In the genomic region with DNA sequence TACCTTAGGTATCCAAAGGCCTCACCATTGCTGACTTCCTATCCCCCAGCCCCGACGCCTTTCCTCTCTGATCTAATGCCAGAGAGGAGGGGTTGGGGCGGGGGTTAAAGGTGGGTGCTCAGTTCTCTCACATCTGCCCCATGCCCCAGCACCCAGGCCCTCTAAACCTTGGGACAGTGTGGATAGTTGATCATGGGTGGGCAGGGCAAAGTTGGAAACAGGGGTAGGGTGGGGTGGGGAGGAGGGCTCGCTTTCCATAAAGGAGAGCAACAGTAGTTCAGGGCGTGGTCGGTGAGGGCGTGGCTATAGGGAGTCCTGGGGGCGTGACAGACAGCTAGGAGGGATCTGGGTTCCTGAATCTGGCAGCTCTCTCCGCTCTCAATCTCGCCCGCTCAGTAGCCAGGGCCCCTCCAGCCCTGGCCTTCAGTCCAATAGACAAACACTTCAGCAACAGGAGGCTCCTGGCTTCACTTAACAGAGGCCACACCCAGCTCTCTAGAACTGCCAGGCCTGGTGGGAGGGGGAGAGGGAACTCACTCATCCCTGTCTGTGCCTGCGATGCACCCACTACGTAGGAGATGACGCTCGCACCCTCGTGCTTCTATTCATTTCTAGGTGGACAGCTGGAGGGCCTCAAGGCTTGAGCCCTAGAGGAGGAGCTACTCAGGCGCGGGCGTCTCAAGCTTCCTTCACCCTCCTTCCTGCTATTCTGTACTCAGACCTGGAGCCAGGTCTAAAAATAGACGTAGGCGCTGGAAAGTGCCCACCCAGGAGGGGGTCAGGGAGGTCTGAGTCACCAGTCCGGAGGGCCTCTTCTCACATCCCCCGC, we compare ENCODE assay signal across 9 mouse cellular contexts. TPM values are rescaled to one million over a fixed set of nuclear protein-coding genes. Genes with fewer than 3 reads are reported as not detected.
DNase-seq lines count a peak whose midpoint lies in the region; ATAC-seq and TF ChIP-seq lines count a peak whose summit lies in the region.
"Had no signal": no experiment of that assay in that cellular context is flagged by ENCODE, and none has a peak within 500 bp of the region (broad histone marks: within the 10 kb centered on the region; RNA-seq: fewer than 3 reads in every experiment).

No protein-coding gene starts in this region.

- no peak overlapping the region; the same call in 1 of the 2 replicates for H3K9ac ChIP-seq in forebrain, postnatal 0 days
- H3K9ac ChIP-seq: midbrain, embryonic 12.5 days had no signal

- 15% methylated on average over 23 of the region's 23 CpGs for WGBS in forebrain, postnatal 0 days

- in situ Hi-C loops in Patski (cut with MboI; ENCODE audit: low pct_unique_long_range_greater_than_20kb) = loop anchor here (5.0 kb wide), 2 partner anchors 41 to 151 kb away; no protein-coding TSS in a partner anchor

- ATAC-seq in Patski = peak; percentile 95
- ATAC-seq in forebrain, postnatal 0 days = peak; percentile 42
- ATAC-seq in inflammation-experienced regulatory T-cells, adult 6 months = no peak

- POLR2A ChIA-PET in Patski (lab: Charles Lee) = interaction anchor here (0.7 to 1.3 kb wide), 2 partner anchors 16 to 127 kb away, joined by 3 read pairs; no protein-coding TSS in a partner anchor

- no peaks in the 10 kb centered on the region for H3K27me3 ChIP-seq in Patski
- no peaks in the 10 kb centered on the region for H3K27me3 ChIP-seq in forebrain, postnatal 0 days (ENCODE audit: insufficient read depth, low read length)

- H3K9me3 ChIP-seq in forebrain, postnatal 0 days (ENCODE audit: low read length) = no peaks in the 10 kb centered on the region
- H3K9me3 ChIP-seq: midbrain, embryonic 12.5 days had no signal

- no peak overlapping the region; the same call in 1 of the 2 replicates for H3K4me2 ChIP-seq in forebrain, postnatal 0 days (ENCODE audit: low read depth)
- H3K4me2 ChIP-seq: midbrain, embryonic 12.5 days had no signal

- no peak overlapping the region for H3K4me3 ChIP-seq in forebrain, postnatal 0 days (ENCODE audit: low read depth, low read length)
- H3K4me3 ChIP-seq: midbrain, embryonic 12.5 days had no signal

- no peak overlapping the region for H3K27ac ChIP-seq in forebrain, postnatal 0 days (ENCODE audit: low read depth, low read length)
- H3K27ac ChIP-seq: midbrain, embryonic 12.5 days had no signal

- intact Hi-C loops in left cerebral cortex, postnatal 25 days (cut with DNase I) = loop anchor here (1.0 kb wide), 1 partner anchor 52 kb away; no protein-coding TSS in a partner anchor

- no peak for TF ChIP-seq CTCF in Patski (IDR thresholded peaks at IDR 0.05)
- TF ChIP-seq CTCF in forebrain, postnatal 0 days (IDR thresholded peaks at IDR 0.05; ENCODE audit: low read depth) = no peak

- peaks cover 12% of the 10 kb centered on the region; the same call in 1 of the 2 replicates for H3K4me1 ChIP-seq in forebrain, postnatal 0 days (ENCODE audit: insufficient read depth)

- DNase-seq in Patski (ENCODE audit: low read depth, low spot score) = peak; percentile 91
- DNase-seq in cerebellum, adult 18-20 months = peak; percentile 39 to 41
- DNase-seq in forebrain, postnatal 0 days = peak; percentile 35
- DNase-seq in heart, postnatal 4 days = peak; percentile 75
- DNase-seq in left cerebral cortex, postnatal 25 days (ENCODE audit: low spot score in 2 of 2) = peak; percentile 60 to 93
- DNase-seq in neural tube, embryonic 10.5 days (ENCODE audit: extremely low spot score, low spot score) = peak; percentile 26
- DNase-seq in urinary bladder, postnatal 14 days (ENCODE audit: low spot score) = peak; percentile 84

- no peaks in the 10 kb centered on the region for H3K36me3 ChIP-seq in forebrain, postnatal 0 days (ENCODE audit: insufficient read depth)
- H3K36me3 ChIP-seq: midbrain, embryonic 12.5 days had no signal

- CTCF ChIA-PET in Patski (lab: Charles Lee) = interaction anchor here (0.8 to 2.4 kb wide), 6 partner anchors 15 to 81 kb away, joined by 3 to 29 read pairs (median 4); no protein-coding TSS in a partner anchor

RNA-seq across cellular contexts. Expression of a gene that starts 10.9 kb away (rescaled TPM):
- 0.67 TPM for polyA plus RNA-seq in Patski (2021)
- 21.8 and 29.7 TPM in 2 replicates for total RNA-seq in forebrain, postnatal 0 days (2014; rRNA removed)
- 6.8 and 7.5 TPM in 2 replicates for polyA plus RNA-seq in forebrain, postnatal 0 days (2015; fragmentation: Nextera tagmentation; extraction: Ambion mirVana)
- total RNA-seq in heart, postnatal 4 days (2021) = 10 to 100 TPM; 33.1 to 34.7 TPM
- total RNA-seq in left cerebral cortex, postnatal 25 days (2021) = 10 to 100 TPM; 15.1 to 15.7 TPM
- polyA plus RNA-seq in inflammation-experienced regulatory T-cells, adult 6 months (2017; shearing (Covaris generic)) = not detected

RNA-seq across cellular contexts. Expression of a gene that starts 52.1 kb away (rescaled TPM):
- 3.4 TPM for polyA plus RNA-seq in Patski (2021)
- total RNA-seq in forebrain, postnatal 0 days (2014; rRNA removed) = 195 and 216 TPM in 2 replicates
- 15.8 and 18.3 TPM in 2 replicates for polyA plus RNA-seq in forebrain, postnatal 0 days (2015; fragmentation: Nextera tagmentation; extraction: Ambion mirVana)
- 1 to 10 TPM; 5.5 to 6.6 TPM for total RNA-seq in heart, postnatal 4 days (2021)
- 100 to 1,000 TPM; 377 to 394 TPM for total RNA-seq in left cerebral cortex, postnatal 25 days (2021)
- polyA plus RNA-seq in inflammation-experienced regulatory T-cells, adult 6 months (2017; shearing (Covaris generic)) = 1 to 10 TPM in 1 of 3 experiments, under 1 TPM in 1, not detected in 1; 0.58 to 1.2 TPM

Comparison
In these comparisons a context has a peak if more than half of its experiments do, and no peak if none do; other contexts are left out.
1. DNase-seq: peak in every context shown above with its lines; median percentile 91 in Patski; 84 in urinary bladder, postnatal 14 days; 76 in left cerebral cortex, postnatal 25 days; 75 in heart, postnatal 4 days; 40 in cerebellum, adult 18-20 months; 35 in forebrain, postnatal 0 days; 26 in neural tube, embryonic 10.5 days.
2. RNA of a gene that starts 52.1 kb away (total RNA-seq): 377 to 394 TPM in left cerebral cortex, postnatal 25 days and 195 to 216 TPM in forebrain, postnatal 0 days; 5.5 to 6.6 TPM in heart, postnatal 4 days; every median in the first group is over 10 times any median in the second.